In the genomic region with DNA sequence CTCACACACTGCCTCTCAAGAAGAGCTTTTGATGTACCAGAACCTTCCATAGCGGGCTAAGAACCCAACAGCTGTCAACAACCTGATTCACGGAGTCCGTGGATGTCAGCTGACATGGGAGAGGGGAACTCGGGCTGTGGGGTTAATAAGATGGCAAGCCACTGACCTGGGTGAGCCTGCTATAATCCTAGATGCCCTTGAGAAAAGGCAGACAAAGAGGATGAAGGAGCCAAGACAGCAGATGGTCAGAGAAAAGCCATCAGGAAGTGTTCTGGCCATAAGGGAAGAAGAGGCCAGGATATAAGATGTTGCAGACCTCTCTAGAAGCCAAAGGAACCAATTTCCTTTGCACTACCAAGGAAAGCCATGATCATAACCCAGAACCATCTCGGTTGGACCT, we compare ENCODE assay signal across 28 mouse cellular contexts. TPM values are rescaled to one million over a fixed set of nuclear protein-coding genes. Genes with fewer than 3 reads are reported as not detected.
"Had no signal": no experiment of that assay in that cellular context is flagged by ENCODE, and none has a peak within 500 bp of the region (broad histone marks: within the 10 kb centered on the region; RNA-seq: fewer than 3 reads in every experiment).

No protein-coding gene starts in this region.

- H3K4me3 ChIP-seq: liver, embryonic 13.5 days; liver, embryonic 15.5 days; lung, embryonic 15.5 days; megakaryocyte, embryonic 14.5 days; midbrain, embryonic 13.5 days; neural tube, embryonic 12.5 days had no signal

- H3K36me3 ChIP-seq: liver, embryonic 13.5 days; liver, embryonic 15.5 days; lung, embryonic 15.5 days; midbrain, embryonic 13.5 days; neural tube, embryonic 12.5 days had no signal

- H3K4me2 ChIP-seq: liver, embryonic 13.5 days; liver, embryonic 15.5 days; lung, embryonic 15.5 days; midbrain, embryonic 11.5 days; midbrain, embryonic 13.5 days; neural tube, embryonic 12.5 days had no signal

- H3K27me3 ChIP-seq: liver, embryonic 13.5 days; liver, embryonic 15.5 days; lung, embryonic 15.5 days; megakaryocyte, embryonic 14.5 days; midbrain, embryonic 13.5 days; neural tube, embryonic 12.5 days had no signal

- H3K27ac ChIP-seq: liver, embryonic 13.5 days; liver, embryonic 15.5 days; lung, embryonic 15.5 days; macrophage; midbrain, embryonic 13.5 days; neural tube, embryonic 12.5 days had no signal

- DNase-seq: liver, embryonic 13.5 days; liver, postnatal 0 days; lung, adult 2 months; lung, postnatal 14 days; lung, postnatal 36 days; right cerebral cortex, adult 18-20 months; right cerebral cortex, postnatal 25 days; right cerebral cortex, postnatal 4 days; spleen, adult 18-20 months; thymus, adult 2 months; thymus, postnatal 25 days; thymus, postnatal 4 days had no signal

- H3K4me1 ChIP-seq: liver, embryonic 13.5 days; liver, embryonic 15.5 days; lung, embryonic 15.5 days; megakaryocyte, embryonic 14.5 days; midbrain, embryonic 13.5 days; neural tube, embryonic 12.5 days had no signal

- H3K9me3 ChIP-seq: liver, embryonic 13.5 days; liver, embryonic 15.5 days; lung, embryonic 15.5 days; midbrain, embryonic 13.5 days; neural tube, embryonic 12.5 days had no signal

- ATAC-seq: liver, postnatal 0 days; lung, postnatal 0 days; midbrain, embryonic 13.5 days; midbrain, embryonic 16.5 days had no signal

- H3K9ac ChIP-seq: liver, embryonic 13.5 days; liver, embryonic 15.5 days; liver, postnatal 0 days; lung, embryonic 15.5 days; midbrain, embryonic 13.5 days; neural tube, embryonic 12.5 days had no signal

RNA-seq across cellular contexts. Expression of a gene that starts 45.6 kb away (rescaled TPM):
- total RNA-seq: megakaryocyte progenitor cell, adult 5-6 weeks; monocyte, adult 5-6 weeks; neutrophil, adult 5-6 weeks had no signal
- polyA plus RNA-seq: liver, embryonic 15.5 days; liver, postnatal 0 days; macrophage had no signal

RNA-seq across cellular contexts. Expression of a gene that starts 56.0 kb away (rescaled TPM):
- total RNA-seq: megakaryocyte progenitor cell, adult 5-6 weeks; monocyte, adult 5-6 weeks; neutrophil, adult 5-6 weeks had no signal
- polyA plus RNA-seq: liver, embryonic 13.5 days; liver, embryonic 15.5 days; liver, postnatal 0 days; lung, adult 2 months; lung, embryonic 15.5 days; lung, postnatal 0 days; macrophage; small intestine, adult 2 months; stomach, embryonic 14.5 days; stomach, embryonic 16.5 days; urinary bladder, adult 2 months had no signal
